Mouse (Mus musculus) A20 (cell line): ENCODE measurements around the gene Lkaaear1.

ENCODE experiments used
- DNase-seq: peaks from one replicate; pipeline ENCODE4 v3.0.0-alpha.2; 2011; ENCODE audit warnings: low read depth, low spot score

Lkaaear1 gene

GRCm38 (mm10) chr2:181698241-181698640 lies at the start of gene Lkaaear1:
Gene Lkaaear1 (minus strand): TSS chr2:181698442.
- DNase-seq: no peak

- DNase-seq: peak; percentile 22
Measured at GRCm38 (mm10) chr2:181730051-181730450, 31.8 kb upstream of the Lkaaear1 start.

DNA sequence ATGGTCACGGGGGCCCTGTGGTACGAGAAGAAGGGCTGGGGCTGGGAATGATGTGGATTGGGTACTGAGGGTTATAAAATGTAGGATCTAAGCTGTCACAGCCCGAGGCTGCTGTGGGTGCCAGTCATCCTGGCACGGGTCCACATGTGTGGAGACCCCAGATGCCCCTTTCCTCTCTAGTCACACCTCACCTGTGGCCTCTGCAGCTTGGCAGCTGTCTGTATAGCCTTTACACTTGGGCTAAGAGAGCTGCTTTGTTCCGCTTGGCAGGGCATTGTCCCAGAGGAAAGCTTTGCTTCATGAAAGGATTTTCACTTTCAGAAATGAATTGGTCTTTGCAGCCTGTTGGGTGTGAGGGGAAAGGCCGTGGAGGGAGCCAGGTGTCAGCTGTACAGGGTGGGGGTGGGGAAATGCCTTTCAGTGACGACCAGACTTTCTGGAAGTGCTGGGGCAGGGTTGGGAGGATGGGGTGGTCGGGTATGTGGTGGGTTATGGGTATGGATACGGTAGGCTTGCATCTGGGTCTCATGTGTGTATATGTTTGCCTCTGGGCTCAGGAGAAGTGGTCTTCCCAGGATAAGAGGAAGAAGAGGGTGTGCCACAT lies 29.5 kb upstream of the Lkaaear1 start:
- no peak for DNase-seq

GRCm38 (mm10) chr2:181722213-181722612 lies 24.0 kb upstream of the Lkaaear1 start:
- DNase-seq: peak; percentile 54

- DNase-seq: no peak
Measured at GRCm38 (mm10) chr2:181721200-181721599, 23.0 kb upstream of the Lkaaear1 start.

- no peak for DNase-seq
Measured at GRCm38 (mm10) chr2:181720061-181720460, 21.8 kb upstream of the Lkaaear1 start.

DNA sequence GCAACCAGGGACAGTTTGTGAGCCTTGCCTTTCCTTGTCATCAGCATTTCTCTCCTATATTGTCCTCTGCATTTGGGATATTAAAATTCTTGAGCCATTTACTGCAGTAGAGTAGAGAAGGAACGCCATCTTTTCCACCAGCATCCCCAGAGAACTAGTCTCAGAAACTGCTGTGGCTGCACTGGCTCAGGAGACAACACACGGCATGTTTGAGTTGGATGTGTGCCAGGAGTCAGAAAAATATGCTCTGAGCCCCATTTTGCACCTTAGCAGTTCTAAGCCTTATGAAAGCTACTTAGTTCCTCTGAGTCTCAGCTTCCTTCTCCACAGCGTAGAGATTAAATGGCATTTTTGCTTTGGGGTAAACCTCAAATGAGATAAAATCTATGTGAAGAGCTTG lies 18.7 kb upstream of the Lkaaear1 start:
- DNase-seq: no peak

- no peak for DNase-seq
Measured at GRCm38 (mm10) chr2:181715382-181715781, 17.1 kb upstream of the Lkaaear1 start.

DNA sequence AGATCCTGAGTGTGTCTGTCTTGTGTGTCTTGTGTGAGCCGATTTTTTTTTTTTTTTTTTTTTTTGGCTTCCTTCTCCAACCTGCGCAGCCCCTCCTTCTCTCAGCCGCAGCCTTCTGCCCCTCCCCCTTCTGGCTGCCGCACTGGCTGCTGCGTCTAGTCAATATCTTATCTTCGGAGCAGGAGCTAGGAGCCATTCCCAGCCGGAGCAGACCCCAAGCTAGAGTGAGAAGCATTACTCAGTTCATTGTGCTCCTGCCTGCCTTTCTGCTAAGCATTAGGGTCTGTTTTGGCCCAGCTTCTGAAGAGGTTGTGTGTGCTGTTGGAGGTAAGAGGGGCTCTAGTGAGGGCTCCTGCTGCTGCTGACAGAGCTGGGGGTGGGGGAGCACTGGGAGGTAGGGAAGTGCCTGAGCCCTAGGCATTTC lies 16.7 kb upstream of the Lkaaear1 start, which contains the start of gene Oprl1:
Gene Oprl1, plus strand, starts transcription at position 114 of the 424 bp plus-strand sequence.
- no peak for DNase-seq

DNA sequence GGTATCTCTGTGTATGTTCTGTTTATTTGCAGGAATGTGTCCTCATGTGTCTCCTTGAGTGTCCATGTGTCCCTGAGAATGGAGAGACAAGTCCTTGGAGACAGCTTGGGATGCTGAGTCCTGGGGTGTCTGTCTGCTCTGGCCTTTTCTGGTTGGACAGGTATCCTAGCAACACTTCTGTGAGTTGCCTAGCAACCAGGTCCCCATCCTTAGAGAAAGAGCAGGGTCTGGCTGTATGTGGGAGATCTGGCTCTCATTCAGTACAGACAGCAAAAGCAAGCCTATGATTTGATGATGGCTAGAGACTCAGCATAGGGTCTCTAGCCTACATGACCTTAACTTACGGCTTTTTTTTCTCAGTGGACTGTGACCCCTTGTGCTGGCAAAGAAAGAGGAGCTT lies 15.5 kb upstream of the Lkaaear1 start:
- DNase-seq: no peak

DNA sequence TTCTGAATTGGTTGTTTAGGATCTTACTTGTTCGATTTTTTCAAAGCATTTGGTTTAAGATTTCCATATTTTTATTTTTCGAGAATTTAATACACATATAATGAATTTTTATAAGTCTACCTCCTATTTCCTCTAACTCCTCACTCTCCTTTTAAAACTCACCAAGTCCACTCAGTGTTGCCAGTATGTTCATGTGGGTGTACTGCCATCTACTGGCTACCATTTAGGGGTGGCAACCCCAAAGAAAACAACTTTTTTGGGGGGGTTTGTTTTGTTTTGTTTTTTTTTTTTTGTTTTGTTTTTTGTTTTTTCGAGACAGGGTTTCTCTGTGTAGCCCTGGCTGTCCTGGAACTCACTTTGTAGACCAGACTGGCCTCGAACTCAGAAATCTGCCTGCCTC lies 8.4 kb upstream of the Lkaaear1 start:
- DNase-seq: peak; percentile 56

DNA sequence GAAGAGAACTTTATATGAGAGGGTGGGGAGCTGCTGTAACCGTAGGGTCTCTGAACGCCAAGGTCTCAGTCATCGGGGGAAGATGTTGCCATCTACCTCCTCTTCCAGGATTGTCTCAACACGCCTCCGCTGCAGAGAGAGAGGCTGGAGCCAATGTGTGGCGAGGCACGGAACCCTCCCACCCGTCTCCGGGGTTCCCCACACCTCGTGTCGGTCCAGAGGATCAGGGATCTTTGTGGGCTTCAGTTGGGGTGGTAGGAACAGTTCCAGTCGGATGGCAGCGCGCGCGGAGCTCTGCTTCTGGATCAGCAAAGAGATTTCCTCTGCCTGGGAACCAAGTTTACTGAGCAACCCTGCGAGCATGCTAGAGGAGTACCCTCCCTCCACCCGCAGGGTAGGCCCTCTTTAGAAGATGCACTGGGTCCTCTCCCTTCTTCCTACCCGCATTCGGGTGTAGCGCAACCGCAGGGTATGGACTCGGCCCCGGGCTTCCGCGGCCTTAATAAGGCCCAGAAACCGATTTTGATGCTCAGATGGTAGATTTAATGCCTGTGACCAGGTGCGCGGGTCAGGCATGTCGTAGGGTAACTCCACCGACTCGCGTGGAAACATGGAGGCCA lies 1.3 kb downstream of the Lkaaear1 start:
- DNase-seq: no peak

DNA sequence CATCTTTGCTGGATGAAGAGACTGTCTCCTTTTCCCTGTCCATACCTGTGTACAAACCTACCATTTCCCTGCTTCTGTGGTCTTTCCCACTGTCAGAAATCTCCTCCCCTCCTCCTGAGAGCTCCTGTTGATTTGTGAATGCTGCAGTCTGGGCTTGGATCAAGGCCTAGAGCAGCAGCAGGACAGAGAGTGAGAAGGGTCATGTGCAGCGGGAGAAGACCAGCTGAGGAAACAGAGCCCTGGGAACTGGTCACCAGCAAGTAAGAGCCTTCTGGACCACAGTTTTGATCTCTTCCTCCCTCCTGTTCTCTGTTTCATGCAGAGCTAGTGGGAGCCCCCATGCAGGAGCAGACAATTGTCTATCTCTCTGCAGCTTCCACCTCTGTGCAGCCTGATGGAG lies 2.5 kb downstream of the Lkaaear1 start:
- DNase-seq: no peak

DNA sequence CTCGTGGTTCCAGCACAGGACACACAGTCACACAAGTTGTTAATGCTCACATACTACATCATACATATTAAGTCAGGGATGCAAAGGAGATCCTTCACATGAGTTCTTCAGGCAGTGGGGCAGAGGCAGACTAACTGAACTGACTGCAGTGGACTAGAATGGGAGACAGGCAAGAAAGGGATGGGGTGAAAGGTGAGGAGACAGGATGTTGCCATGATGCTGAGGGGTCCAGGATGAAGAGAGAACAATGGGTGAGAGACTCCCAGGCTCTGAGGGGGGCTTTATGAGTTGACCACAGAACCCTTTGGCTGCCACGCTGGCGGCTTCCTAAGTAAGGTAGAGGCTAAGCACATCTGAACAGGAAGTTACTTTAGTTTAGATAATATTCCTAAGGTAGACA lies 3.7 kb downstream of the Lkaaear1 start:
- no peak for DNase-seq

GRCm38 (mm10) chr2:181693339-181694280 lies 4.6 kb downstream of the Lkaaear1 start, which contains the start of gene Rgs19:
Gene Rgs19 (minus strand): TSS chr2:181693977.
- DNase-seq: peak; percentile 96

GRCm38 (mm10) chr2:181692304-181692703 lies 5.9 kb downstream of the Lkaaear1 start:
- DNase-seq: no peak

DNA sequence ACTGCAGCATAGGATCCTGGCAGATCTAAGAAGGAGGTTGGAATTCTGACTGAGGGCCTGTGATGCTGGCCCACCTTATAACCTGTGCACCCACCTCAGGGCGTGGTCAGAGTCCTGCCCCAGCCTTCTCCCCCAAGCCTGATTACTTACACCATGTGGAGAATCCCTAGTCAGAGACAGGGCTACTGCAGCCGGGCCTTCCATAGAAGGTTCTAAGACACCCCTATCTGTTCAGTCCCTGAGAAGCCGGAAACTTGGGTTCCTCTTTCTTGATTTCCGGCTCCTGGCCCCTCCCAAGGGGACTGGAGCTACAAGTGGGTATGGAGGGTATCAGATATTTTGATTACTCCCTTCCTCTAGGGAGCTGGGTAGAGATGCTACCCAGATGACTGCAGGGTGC lies 6.7 kb downstream of the Lkaaear1 start:
- no peak for DNase-seq

DNA sequence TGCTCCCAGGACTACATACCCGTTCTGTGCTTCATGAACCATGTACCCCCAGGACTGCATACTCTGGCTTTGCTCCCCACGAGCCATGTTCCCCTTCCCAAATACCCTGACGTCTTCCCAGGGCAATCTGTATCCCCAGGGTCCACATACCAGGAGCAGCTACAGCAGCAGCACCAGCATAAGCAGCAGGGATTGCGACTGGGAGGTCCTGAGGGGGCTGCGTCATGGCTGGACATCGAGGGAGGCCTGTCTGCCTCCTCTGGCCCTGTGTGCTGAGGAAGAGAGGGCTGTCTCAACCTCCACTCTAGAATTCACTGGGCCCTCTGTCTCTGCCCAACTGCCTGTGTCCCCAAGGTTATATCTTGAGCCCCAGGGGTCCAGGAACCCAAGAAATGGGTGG lies 7.2 kb downstream of the Lkaaear1 start:
- DNase-seq: no peak

DNA sequence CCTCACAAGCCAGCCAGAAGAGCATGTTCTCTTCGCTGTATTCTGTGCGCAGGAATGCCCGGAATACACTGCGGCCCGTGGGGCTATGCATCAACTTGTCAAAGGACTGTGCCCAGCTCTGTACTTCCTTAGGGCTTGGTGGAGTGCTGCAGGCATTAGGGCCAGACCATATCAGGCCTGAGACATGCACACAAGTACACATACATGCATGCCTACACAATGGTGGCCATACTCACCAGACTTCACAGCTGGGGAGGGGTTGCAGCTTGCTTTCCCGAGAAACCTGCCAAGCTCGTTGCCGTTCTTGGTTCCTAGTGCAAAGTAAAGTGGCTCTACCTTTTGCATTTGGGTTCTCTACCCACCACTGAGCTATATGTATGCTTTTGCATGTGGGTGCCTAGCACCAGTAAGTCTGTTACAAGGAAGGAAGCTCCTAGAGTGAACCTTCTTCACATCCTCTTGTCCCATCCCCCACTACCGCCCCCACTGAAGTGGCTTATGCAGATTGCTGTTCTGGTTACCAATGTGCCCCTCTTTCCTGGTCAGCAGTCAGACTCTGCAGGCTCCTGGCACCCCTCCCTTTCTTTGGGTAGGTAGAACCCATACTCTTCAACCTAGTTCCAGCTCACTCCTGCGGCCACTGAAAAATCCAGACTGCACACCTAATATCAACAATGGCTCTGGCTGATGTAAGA lies 8.6 kb downstream of the Lkaaear1 start:
- no peak for DNase-seq

DNA sequence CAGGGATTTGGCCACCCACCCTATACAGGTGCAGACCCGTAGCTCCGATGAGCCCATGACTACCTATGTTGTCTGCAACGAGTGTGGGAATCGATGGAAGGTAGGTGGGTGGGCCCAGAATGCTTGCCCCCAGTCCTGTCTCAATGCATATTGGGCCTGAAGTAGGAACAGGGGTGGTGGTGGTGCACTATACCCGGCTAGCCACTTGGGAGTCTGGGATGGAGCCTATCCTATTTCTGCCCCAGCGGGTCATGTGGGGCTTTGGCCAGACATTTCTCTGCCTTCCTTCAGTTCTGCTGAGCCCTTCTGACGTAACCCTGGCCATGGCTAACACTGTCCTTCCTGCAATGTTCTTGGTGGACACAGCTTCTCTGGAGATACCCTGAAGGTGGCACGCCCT lies 10.7 kb downstream of the Lkaaear1 start:
- DNase-seq: no peak

DNA sequence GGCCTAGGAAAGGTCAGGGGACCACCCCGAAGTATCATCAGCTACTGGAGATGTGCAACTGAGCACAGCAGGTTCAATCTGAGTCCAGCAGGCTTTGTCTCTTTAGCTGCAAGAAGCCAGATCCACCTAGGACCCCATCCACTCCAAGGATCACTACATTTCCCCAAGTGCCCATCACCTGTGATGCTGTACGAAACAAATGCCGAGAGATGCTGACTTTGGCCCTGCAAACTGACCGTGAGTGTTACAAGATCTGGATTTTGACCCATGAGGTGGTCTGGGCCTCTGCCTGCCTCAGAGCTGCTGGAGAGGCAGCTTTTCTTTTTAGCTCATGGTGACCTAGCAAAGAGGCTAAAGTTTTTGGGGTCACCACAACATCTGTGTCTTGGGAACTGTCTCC lies 12.6 kb downstream of the Lkaaear1 start:
- DNase-seq: no peak

GRCm38 (mm10) chr2:181684713-181685112 lies 13.5 kb downstream of the Lkaaear1 start:
- DNase-seq: peak; percentile 51
